Mouse (Mus musculus) CH12.LX (cell line): ENCODE data around the gene Arf6. TPM values are rescaled to one million over a fixed set of nuclear protein-coding genes. Genes with fewer than 3 reads are reported as not detected.

ENCODE experiments used
- DNase-seq: peaks from one replicate; pipeline ENCODE4 v3.0.0-alpha.2; 2013; ENCODE audit errors: extremely low read depth
- H3K27ac ChIP-seq: 2 replicates; pipeline ENCODE4 v1.5.1; 2012; ENCODE audit warnings: low read depth, mild to moderate bottlenecking, control low read depth, moderate library complexity; ENCODE audit not compliant: insufficient read depth
- H3K27me3 ChIP-seq: replicated peaks from 2 replicates; pipeline ENCODE3; 2012; ENCODE audit warnings: inconsistent platforms
- H3K36me3 ChIP-seq, 2 experiments: replicated peaks in 1 of 2; 2 replicates each; pipeline versions ENCODE3 to v1.6.1; 2012; ENCODE audit warnings: inconsistent platforms in 1 of 2, low read length in 1 of 2, mild to moderate bottlenecking in 1 of 2, mixed read lengths in 1 of 2, moderate library complexity in 1 of 2; ENCODE audit not compliant: control insufficient read depth in 1 of 2, insufficient read depth in 1 of 2
- H3K4me1 ChIP-seq, 2 experiments: 2 replicates each; pipeline ENCODE4 v1.6.1; 2012; ENCODE audit warnings: inconsistent platforms in 1 of 2, moderate library complexity in 1 of 2; ENCODE audit not compliant: insufficient read depth in 2 of 2, control insufficient read depth in 1 of 2
- H3K4me2 ChIP-seq: 2 replicates; pipeline ENCODE4 v1.6.1; 2012; ENCODE audit warnings: low read depth, mild to moderate bottlenecking, control low read depth; ENCODE audit not compliant: poor library complexity, insufficient read depth, severe bottlenecking
- H3K4me3 ChIP-seq, 3 experiments: fragments of 150-350 bp in 1 of 3; sonication (generic) in 1 of 3; replicated peaks in 1 of 3; 2 replicates each; pipeline versions ENCODE3 to v1.5.1; 2011 to 2012; ENCODE audit warnings: low read depth in 2 of 3, low read length in 2 of 3, mild to moderate bottlenecking in 2 of 3, moderate library complexity in 2 of 3, control low read depth in 1 of 3, improper control_type of control experiment in 1 of 3, inconsistent platforms in 1 of 3, mixed read lengths in 1 of 3; ENCODE audit not compliant: poor library complexity in 1 of 3
- H3K79me2 ChIP-seq: replicated peaks from 2 replicates; pipeline ENCODE4 v1.6.1; 2012; ENCODE audit warnings: mild to moderate bottlenecking, moderate library complexity; ENCODE audit not compliant: control insufficient read depth, poor library complexity, insufficient read depth, severe bottlenecking; ENCODE audit errors: extremely low read depth
- H3K9ac ChIP-seq: 2 replicates; pipeline ENCODE4 v1.6.1; 2012; ENCODE audit warnings: low read depth, mild to moderate bottlenecking, control low read depth, moderate library complexity; ENCODE audit not compliant: insufficient read depth
- H3K9me3 ChIP-seq: replicated peaks from 2 replicates; pipeline ENCODE3; 2012; ENCODE audit warnings: low read length, inconsistent platforms, mixed read lengths
- BHLHE40 ChIP-seq: IDR thresholded peaks from 2 replicates; pipeline ENCODE4 v1.6.1; 2011; ENCODE audit warnings: mild to moderate bottlenecking, low read depth, low read length, improper control_type of control experiment
- CTCF ChIP-seq, 2 experiments: IDR thresholded peaks in 1 of 2; conservative IDR thresholded peaks in 1 of 2; 2 replicates each; pipeline ENCODE4 v1.5.1; 2011 to 2012; ENCODE audit warnings: low read depth in 2 of 2, low read length in 2 of 2, improper control_type of control experiment in 1 of 2, inconsistent platforms in 1 of 2, mild to moderate bottlenecking in 1 of 2, moderate library complexity in 1 of 2
- HCFC1 ChIP-seq: IDR thresholded peaks from 2 replicates; pipeline ENCODE4 v1.6.1; 2012; ENCODE audit warnings: low read depth, mild to moderate bottlenecking, inconsistent platforms, low read length, improper control_type of control experiment
- IRF4 ChIP-seq: IDR thresholded peaks from 2 replicates; pipeline ENCODE4 v1.6.1; 2014; ENCODE audit warnings: low read depth, mild to moderate bottlenecking, inconsistent platforms, low read length, improper control_type of control experiment
- MAZ ChIP-seq: IDR thresholded peaks from 2 replicates; pipeline ENCODE4 v1.6.1; 2012; ENCODE audit warnings: low read depth, mild to moderate bottlenecking, inconsistent platforms, low read length, improper control_type of control experiment, moderate library complexity
- MEF2A ChIP-seq: IDR thresholded peaks from 2 replicates; pipeline ENCODE4 v1.6.1; 2014; ENCODE audit warnings: low read depth, mild to moderate bottlenecking, inconsistent platforms, low read length, improper control_type of control experiment, borderline replicate concordance
- MYC ChIP-seq: IDR thresholded peaks from 2 replicates; pipeline ENCODE4 v1.6.1; 2011; ENCODE audit warnings: low read depth, mild to moderate bottlenecking, improper control_type of control experiment, low read length
- NELFE ChIP-seq: IDR thresholded peaks from 2 replicates; pipeline ENCODE4 v1.6.1; 2011; ENCODE audit warnings: low read depth, low read length, improper control_type of control experiment
- POLR2A ChIP-seq: IDR thresholded peaks from 2 replicates; pipeline ENCODE4 v1.6.1; 2011; ENCODE audit warnings: low read depth, mild to moderate bottlenecking, improper control_type of control experiment, low read length
- POLR2AphosphoS2 ChIP-seq: IDR thresholded peaks from 2 replicates; pipeline ENCODE4 v1.6.1; 2011; ENCODE audit warnings: low read depth, low read length, improper control_type of control experiment
- RCOR1 ChIP-seq: conservative IDR thresholded peaks from 2 replicates; pipeline ENCODE4 v1.6.1; 2012; ENCODE audit warnings: low read depth, mild to moderate bottlenecking, inconsistent platforms, low read length, improper control_type of control experiment
- SIN3A ChIP-seq: IDR thresholded peaks from 2 replicates; pipeline ENCODE4 v1.6.1; 2012; ENCODE audit warnings: low read length, improper control_type of control experiment, inconsistent platforms
- SMC3 ChIP-seq: IDR thresholded peaks from 2 replicates; pipeline ENCODE4 v1.6.1; 2011; ENCODE audit warnings: low read depth, low read length, improper control_type of control experiment
- TBP ChIP-seq: conservative IDR thresholded peaks from 2 replicates; pipeline ENCODE4 v1.6.1; 2011; ENCODE audit warnings: low read depth, low read length, improper control_type of control experiment
- TCF12 ChIP-seq: IDR thresholded peaks from 2 replicates; pipeline ENCODE4 v1.6.1; 2014; ENCODE audit warnings: low read depth, mild to moderate bottlenecking, inconsistent platforms, low read length, improper control_type of control experiment
- UBTF ChIP-seq: IDR thresholded peaks from 2 replicates; pipeline ENCODE4 v1.6.1; 2012; ENCODE audit warnings: low read depth, mild to moderate bottlenecking, inconsistent platforms, low read length, improper control_type of control experiment, moderate library complexity
- USF1 ChIP-seq: IDR thresholded peaks from 2 replicates; pipeline ENCODE4 v1.6.1; 2014; ENCODE audit warnings: low read depth, mild to moderate bottlenecking, inconsistent platforms, low read length, improper control_type of control experiment
- ZKSCAN1 ChIP-seq: IDR thresholded peaks from 2 replicates; pipeline ENCODE4 v1.6.1; 2012; ENCODE audit warnings: low read depth, inconsistent platforms, low read length, improper control_type of control experiment, borderline replicate concordance
- ZMIZ1 ChIP-seq: IDR thresholded peaks from 2 replicates; pipeline ENCODE4 v1.6.1; 2012; ENCODE audit warnings: low read depth, mild to moderate bottlenecking, inconsistent platforms, low read length, improper control_type of control experiment
- ZNF384 ChIP-seq: IDR thresholded peaks from 2 replicates; pipeline ENCODE4 v1.6.1; 2012; ENCODE audit warnings: low read depth, low read length, improper control_type of control experiment, inconsistent platforms
- dilution Hi-C: fragments of 300-500 bp; cut with MboI; formaldehyde crosslinking; loops from 2 replicates; pipeline ENCODE4 v1.14.3; 2020; ENCODE audit warnings: low sequenced_read_pairs; ENCODE audit not compliant: extremely low pct_unique_long_range_greater_than_20kb, extremely low pct_ligation_motif_present
- in situ Hi-C: fragments of 300-500 bp; cut with MboI; formaldehyde crosslinking; loops from 3 replicates; pipeline ENCODE4 v1.14.3; 2019; ENCODE audit warnings: low sequenced_read_pairs, low pct_ligation_motif_present, low pct_unique_long_range_greater_than_20kb, mixed read lengths
- polyA plus RNA-seq: library from polyadenylated mRNA; unstranded; fragments of >175 nt; gene quantifications from 2 replicates; pipeline ENCODE4 v1.2.1, GENCODE M21; 2012; ENCODE audit warnings: low read depth; ENCODE audit not compliant: insufficient read length
- total RNA-seq, 2 experiments: library from RNA; depleted of rRNA; stranded (reverse); fragments of 300-350 nt in 1 of 2; fragments of >200 nt in 1 of 2; gene quantifications; 2 replicates each; pipeline ENCODE4 v1.2.3; 2012 to 2014

The Arf6 gene
- total and polyA plus RNA-seq, 3 experiments: 258 to 375 (median 312) TPM

DNA sequence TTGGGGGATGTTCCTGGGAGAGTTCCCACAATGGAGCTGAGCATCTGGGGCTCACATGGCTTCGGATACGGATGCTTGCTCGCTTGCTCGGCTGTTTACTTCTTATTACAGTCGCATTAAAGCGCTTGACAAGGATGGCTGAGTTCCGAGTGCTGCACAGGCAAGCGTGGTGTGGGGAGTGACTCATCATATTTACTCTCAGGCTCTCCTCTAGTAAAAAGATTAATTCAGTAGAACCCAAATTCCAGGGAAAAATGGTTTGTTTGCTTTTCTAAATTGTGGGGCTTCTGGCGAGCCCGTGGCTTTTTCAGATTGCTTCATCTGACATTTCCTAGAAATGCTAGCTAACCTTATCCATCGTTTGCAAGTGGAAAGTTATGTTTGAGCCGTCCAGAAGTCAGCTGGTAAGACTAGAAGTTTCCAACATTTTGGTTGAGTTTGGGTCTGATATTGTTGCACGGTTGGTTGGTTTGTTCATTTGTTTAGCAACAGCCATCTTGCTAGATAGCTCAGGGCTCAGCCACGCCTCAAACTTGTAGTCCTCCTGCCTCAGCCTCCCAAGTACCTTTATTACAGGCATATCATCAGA lies 47.2 kb downstream of the Arf6 start (continued):
- TF ChIP-seq MAZ: no peak
- no peak for TF ChIP-seq IRF4
- peak; percentile 27; the same call in 1 of the 2 replicates for TF ChIP-seq POLR2A
- TF ChIP-seq SIN3A: peak; percentile 72
- TF ChIP-seq UBTF: no peak
- no peak for TF ChIP-seq RCOR1
- no peak for TF ChIP-seq ZMIZ1
- TF ChIP-seq POLR2AphosphoS2: no peak
- peak; percentile 51 for TF ChIP-seq BHLHE40
- no peak for TF ChIP-seq ZKSCAN1
- no peak; the same call in 1 of the 2 replicates for TF ChIP-seq NELFE
- no peak for TF ChIP-seq SMC3
- no peak for TF ChIP-seq USF1
- TF ChIP-seq HCFC1: no peak

GRCm38 (mm10) chr12:69419606-69420005 lies 47.7 kb downstream of the Arf6 start:
- H3K79me2 ChIP-seq: no peaks in the 10 kb centered on the region
- peak overlapping the region; percentile 57 for H3K4me2 ChIP-seq
- in situ Hi-C loops (loop anchor here (5.0 kb wide), 2 partner anchors 37 to 38 kb away; no protein-coding TSS in a partner anchor), dilution Hi-C loops (no loop called here)
- H3K27ac ChIP-seq: peak overlapping the region; percentile 100
- H3K9me3 ChIP-seq: peaks cover 2% of the 10 kb centered on the region
- H3K9ac ChIP-seq: peak overlapping the region; percentile 82
- H3K4me3 ChIP-seq: peak overlapping the region; percentile 31 to 49 (median 32)
- H3K36me3 ChIP-seq: peaks cover 0 to 4% of the 10 kb centered on the region in 2 experiments
- no peak for DNase-seq
- TF ChIP-seq SIN3A (peak; percentile 42; the same call in 1 of the 2 replicates), CTCF (conservative IDR thresholded peaks at IDR 0.05 in 1 of 2, IDR thresholded peaks at IDR 0.05 in 1 of 2; ENCODE audit: low read depth in 2 of 2, low read length in 2 of 2) (no peak), TBP (peak; percentile 32; the same call in 1 of the 2 replicates), POLR2A (0 out of 2 replicates have a peak, but pooled peaks have one; percentile 14), IRF4 (no peak), ZNF384 (no peak), ZMIZ1 (no peak), MYC (peak; percentile 13; the same call in 1 of the 2 replicates), TCF12 (peak; percentile 6; the same call in 1 of the 2 replicates), MEF2A (no peak)
- TF ChIP-seq, all 38 proteins: peak for 5
- H3K4me1 ChIP-seq: peaks cover 29 to 79% of the 10 kb centered on the region in 2 experiments
- H3K27me3 ChIP-seq: no peaks in the 10 kb centered on the region
